Mouse (Mus musculus): ENCODE data around the gene Plxna4.
A peak's percentile ranks its signal among the peaks of the same experiment; 100 is the strongest.

Gene Plxna4

DNA sequence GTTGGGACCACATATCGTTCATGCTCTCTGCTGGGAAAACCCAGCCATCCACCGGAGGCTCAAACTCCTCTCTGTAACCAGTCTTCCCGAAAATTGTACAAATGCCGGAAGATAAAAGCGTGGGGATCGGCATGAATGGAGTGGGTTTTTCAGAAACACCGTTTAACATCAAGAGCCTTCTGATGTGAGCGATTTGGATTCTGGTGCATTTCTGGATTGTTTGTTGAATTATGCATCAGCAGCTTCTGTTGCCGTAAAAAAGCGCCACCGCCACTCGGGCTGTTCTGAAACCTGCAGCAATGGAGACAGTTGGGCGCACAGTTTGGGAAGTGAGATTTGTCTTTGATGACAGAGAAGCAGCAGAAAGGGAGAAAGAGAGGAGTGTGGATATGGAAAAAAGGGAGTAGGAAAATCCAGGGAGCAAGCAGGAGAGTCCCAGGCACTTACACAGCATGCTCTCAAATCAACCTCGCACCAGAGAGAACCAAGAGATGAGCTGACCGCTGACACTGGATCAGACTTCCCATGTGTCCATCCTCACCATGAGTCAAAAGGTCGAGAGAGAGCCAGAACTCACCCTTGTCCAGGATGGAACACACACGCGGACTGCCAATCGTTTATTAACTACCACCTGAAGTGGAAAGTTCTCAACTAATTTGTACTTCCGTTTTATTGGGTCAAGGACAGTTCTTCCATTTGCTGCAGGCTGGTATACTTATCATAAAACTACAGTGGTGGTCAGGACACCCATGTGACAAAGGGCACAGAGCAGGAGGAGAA lies 181.5 kb downstream of the Plxna4 start:
- no peak for DNase-seq (ENCODE audit: low spot score in 2 of 2)

- no peak for DNase-seq (ENCODE audit: low spot score in 2 of 2)
Measured at GRCm38 (mm10) chr6:32402560-32403235, 185.3 kb downstream of the Plxna4 start.

GRCm38 (mm10) chr6:32398261-32398660 lies 189.7 kb downstream of the Plxna4 start:
- no peak for DNase-seq (ENCODE audit: low spot score in 2 of 2)

- DNase-seq (ENCODE audit: low spot score in 2 of 2), result peak in 1 of 2 experiments; percentile 12
Measured at GRCm38 (mm10) chr6:32397133-32397730, 190.8 kb downstream of the Plxna4 start.

- DNase-seq (ENCODE audit: low spot score in 2 of 2), result no peak
Measured at GRCm38 (mm10) chr6:32395415-32395814, 192.6 kb downstream of the Plxna4 start.

DNA sequence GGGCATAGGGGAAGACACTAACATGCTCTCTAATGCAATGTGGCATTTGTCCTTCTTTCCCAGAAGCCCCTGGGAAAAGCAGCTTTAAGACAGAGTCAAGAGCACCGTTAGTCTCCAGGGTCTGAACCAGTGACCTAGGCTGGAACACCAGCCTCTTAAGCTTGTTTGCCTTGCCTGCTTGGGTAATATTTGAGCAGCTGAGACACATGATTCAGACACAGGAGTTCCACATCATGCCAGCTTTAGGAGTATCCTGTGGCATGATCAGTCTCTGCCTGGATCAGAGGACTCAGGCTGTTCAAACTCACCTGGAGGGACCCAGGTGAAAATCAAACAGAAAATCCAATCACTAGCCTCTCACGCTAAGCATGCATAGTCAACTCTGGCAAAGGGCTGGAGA lies 195.7 kb downstream of the Plxna4 start:
- no peak for DNase-seq (ENCODE audit: low spot score in 2 of 2)

GRCm38 (mm10) chr6:32388276-32388675 lies 199.7 kb downstream of the Plxna4 start:
- no peak for DNase-seq (ENCODE audit: low spot score in 2 of 2)

- DNase-seq (ENCODE audit: low spot score in 2 of 2), result no peak
Measured at GRCm38 (mm10) chr6:32386915-32387314, 201.1 kb downstream of the Plxna4 start.

DNA sequence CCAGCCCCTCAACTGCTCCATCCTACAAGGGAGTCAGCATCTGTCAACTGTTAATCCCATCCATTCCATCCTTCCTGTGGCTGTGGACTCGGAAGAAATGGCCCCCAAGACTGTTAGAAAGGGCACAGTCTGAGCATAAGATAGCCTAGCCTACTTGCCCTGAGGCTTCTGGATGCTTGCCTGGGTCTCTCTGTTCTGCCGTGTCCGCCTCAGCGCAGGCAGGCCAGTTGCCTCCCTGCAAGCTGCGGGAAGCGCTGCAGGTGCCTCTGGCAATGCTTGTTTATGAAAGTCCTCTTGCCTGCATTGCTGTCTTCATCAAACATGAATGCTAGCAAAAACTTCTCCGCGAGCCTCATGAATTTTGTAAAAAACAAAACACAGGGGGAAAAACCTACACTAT lies 203.1 kb downstream of the Plxna4 start:
- DNase-seq (ENCODE audit: low spot score in 2 of 2), result no peak

GRCm38 (mm10) chr6:32384423-32384822 lies 203.6 kb downstream of the Plxna4 start:
- no peak for DNase-seq (ENCODE audit: low spot score in 2 of 2)

GRCm38 (mm10) chr6:32381516-32381915 lies 206.5 kb downstream of the Plxna4 start:
- DNase-seq (ENCODE audit: low spot score in 2 of 2), result no peak

- DNase-seq (ENCODE audit: low spot score in 2 of 2), result no peak
Measured at GRCm38 (mm10) chr6:32377181-32377580, 210.8 kb downstream of the Plxna4 start.

- no peak for DNase-seq (ENCODE audit: low spot score in 2 of 2)
Measured at GRCm38 (mm10) chr6:32373931-32374361, 214.0 kb downstream of the Plxna4 start.

GRCm38 (mm10) chr6:32369092-32369491 lies 218.9 kb downstream of the Plxna4 start:
- no peak for DNase-seq (ENCODE audit: low spot score in 2 of 2)

DNA sequence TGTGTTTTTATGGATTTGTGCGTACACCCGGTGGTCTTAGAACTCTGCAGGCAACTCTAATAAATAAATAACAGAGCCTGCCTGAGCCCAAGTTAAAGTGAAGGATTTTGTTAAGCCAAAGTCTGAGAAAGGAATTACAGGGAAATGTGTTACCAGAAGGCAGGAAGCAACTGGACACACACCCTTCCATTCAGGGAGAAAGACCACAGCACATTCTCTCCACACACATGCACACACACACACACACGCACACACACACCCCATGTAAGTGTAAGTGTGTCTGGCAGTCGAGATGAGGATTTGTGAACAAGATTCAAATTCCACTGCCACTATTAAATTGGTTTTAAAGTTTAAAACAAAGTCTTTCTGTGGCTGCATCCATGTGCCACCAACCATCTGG lies 219.6 kb downstream of the Plxna4 start:
- no peak for DNase-seq (ENCODE audit: low spot score in 2 of 2)

DNA sequence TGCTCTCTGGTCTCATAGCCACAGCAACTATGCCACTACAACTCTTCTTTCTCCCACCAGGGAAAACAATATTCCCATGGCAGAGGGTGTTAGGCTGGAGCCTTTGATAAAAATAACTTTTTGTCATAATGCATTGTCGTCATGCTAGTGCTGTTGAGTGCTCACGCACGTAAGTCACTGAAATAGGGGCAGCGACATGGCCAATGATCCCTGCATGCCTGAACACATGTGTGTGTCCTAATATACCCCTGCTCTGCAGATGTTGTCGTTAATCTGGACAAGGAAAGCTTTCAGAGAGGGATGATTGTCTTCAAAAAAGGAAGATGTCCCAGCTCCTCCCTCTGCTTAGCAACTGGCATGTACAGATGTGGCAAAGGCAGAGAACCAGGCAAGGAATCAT lies 223.1 kb downstream of the Plxna4 start:
- DNase-seq (ENCODE audit: low spot score in 2 of 2), result no peak

DNA sequence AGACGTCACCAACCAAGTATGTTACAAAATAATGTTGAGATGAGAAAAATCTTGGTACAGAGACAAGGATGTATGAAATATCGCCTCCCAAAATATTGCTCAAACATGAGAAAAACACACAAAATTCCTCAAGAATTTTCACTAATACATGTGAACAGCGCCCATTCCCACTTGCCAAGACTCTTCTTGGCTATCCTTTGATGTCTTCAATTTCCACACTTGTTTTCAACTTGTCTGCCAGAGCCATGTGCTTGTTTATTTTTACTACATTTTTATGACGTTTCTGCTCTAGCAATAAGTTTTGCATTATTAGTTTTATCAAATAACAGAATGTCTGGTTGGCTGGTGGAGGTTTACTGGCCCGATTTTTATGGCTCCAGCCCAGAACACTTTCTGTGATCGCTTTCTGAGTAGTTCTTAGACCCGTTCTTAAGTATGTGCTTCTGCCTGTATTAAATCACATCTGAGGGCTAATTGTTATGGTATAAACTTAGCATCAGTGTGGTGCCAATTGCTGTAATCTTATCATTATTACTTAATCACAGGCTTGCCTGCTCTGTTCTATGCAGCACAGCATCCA lies 224.4 kb downstream of the Plxna4 start:
- no peak for DNase-seq (ENCODE audit: low spot score in 2 of 2)

DNA sequence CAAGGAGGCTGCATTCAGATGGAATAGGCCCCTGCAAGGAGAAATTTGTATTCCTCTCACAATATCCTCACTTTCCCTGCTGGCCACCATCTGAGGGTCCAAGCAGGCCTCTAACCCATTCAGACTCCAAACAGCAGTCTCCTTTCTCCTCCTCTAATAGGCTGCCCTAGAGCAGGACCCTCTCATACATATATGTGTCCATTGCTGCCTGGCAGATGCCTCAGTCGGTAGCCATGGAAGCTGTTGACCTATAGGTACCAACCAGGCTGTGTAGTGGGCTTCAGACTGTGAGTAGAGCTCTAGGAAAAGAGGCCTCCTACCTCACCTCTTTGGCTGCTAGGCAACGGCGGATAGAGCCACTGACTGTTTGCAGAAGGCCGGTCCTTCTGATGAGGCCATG lies 225.6 kb downstream of the Plxna4 start:
- no peak for DNase-seq (ENCODE audit: low spot score in 2 of 2)

GRCm38 (mm10) chr6:32359675-32360074 lies 228.3 kb downstream of the Plxna4 start:
- no peak for DNase-seq (ENCODE audit: low spot score in 2 of 2)

DNA sequence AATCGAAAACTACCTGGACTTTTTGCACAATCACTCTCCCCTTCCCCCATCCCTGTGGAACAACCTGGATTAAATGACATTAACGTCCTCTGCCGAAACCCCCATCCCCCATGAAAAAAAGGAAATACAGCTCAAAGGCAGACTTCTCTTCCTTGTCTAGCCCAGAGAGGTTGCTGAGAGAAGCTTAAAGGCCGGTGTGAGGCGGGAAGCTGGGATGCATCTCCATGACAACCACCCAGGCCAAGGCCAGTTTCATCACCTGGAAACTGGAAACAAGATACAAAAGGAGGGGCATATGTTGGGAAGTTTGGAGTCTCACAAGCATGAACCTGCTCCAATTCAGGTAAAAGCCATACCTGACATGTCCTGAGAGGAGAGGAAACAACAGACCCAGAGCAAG lies 230.5 kb downstream of the Plxna4 start:
- DNase-seq (ENCODE audit: low spot score in 2 of 2), result no peak

DNA sequence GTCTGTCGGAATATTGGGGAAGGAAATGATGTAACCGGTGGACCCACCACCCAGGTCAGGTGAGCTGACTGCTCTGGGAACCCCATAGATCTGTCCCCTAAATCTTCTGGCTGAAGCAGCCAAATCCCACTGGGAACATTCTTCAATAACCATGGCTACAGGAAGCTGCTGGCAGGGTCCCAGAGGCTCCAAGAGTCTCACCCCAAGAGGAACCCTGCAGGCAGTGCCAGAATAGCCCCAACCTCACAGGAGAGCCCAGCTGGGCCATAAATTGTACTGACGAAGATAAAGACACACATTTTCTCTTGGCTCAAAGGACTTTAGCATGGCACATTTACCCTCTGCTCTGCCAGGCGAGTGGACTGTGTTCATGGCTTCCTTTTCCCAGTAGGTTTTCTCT lies 232.4 kb downstream of the Plxna4 start:
- no peak for DNase-seq (ENCODE audit: low spot score in 2 of 2)

- DNase-seq (ENCODE audit: low spot score in 2 of 2), result no peak
Measured at GRCm38 (mm10) chr6:32348996-32349395, 239.0 kb downstream of the Plxna4 start.

- DNase-seq (ENCODE audit: low spot score in 2 of 2), result no peak
Measured at GRCm38 (mm10) chr6:32348126-32348525, 239.9 kb downstream of the Plxna4 start.

Data from spleen, postnatal 14 days (tissue).